Mouse (Mus musculus) heart, adult 2 months (tissue): ENCODE results near the gene Wdr54.

Experiments used
- CTCF ChIP-seq: fragments of 200-600 bp; IDR thresholded peaks from 2 replicates; pipeline ENCODE4 v1.8.1; 2022; ENCODE audit warnings: antibody characterized with exemption, mild to moderate bottlenecking, moderate library complexity
- EP300 ChIP-seq: fragments of 200-500 bp; IDR thresholded peaks from 2 replicates; pipeline ENCODE4 v1.6.1; 2011; ENCODE audit warnings: low read depth, low read length, control low read depth; ENCODE audit not compliant: insufficient read depth
- POLR2A ChIP-seq: fragments of 200-500 bp; IDR thresholded peaks from 2 replicates; pipeline ENCODE4 v1.6.1; 2011; ENCODE audit warnings: mild to moderate bottlenecking, low read depth, low read length, control low read depth; ENCODE audit not compliant: insufficient read depth

DNA sequence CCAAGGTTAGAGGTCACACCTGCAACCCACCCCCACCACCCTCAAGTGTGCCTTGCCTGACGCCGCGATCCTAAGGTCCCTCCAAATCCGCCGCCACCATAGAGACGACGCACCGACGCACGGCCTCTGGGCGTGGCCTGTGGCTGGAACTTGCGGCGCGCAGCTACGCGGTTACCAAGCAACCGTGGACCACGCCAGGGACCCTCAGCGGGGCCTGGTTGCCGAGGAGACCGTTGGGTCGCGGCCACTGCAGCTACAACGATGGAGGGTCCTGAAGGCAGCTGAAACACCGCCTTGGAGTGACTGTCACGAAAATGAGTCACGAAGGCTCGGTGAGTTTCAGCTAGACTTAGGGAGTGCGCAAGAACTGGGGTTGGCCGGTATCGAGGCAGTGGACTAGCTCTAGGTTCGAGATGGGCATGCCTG lies at the start of gene Wdr54, which contains the start of gene 1700003E16Rik:
- no peak for TF ChIP-seq EP300
- TF ChIP-seq CTCF: no peak
- TF ChIP-seq POLR2A: no peak
